Mouse (Mus musculus) adrenal gland, adult 18-20 months (tissue): ENCODE data around the gene Nktr. TPM values are rescaled to one million over a fixed set of nuclear protein-coding genes. Genes with fewer than 3 reads are reported as not detected.

Experiments used
- DNase-seq, 2 experiments: peaks; one replicate each; pipeline ENCODE4 v3.0.0; 2021 to 2022; ENCODE audit warnings: low spot score in 2 of 2
- total RNA-seq, 2 experiments: library from RNA; stranded (reverse); gene quantifications; 1 replicate in 1 of 2; 2 replicates in 1 of 2; pipeline ENCODE4 v1.2.3; 2021

Gene Nktr
- total RNA-seq, 2 experiments from 2014 or later = 61.9 to 62.7 TPM

GRCm38 (mm10) chr9:121802747-121803146, 83.8 kb downstream of the Nktr start:
- DNase-seq = no peak

Other genes with a start within 250 kb of the Nktr start
- 1 to 10 TPM in 1 of 2 experiments, under 1 TPM in 1; 0.77 to 2.7 TPM for gene Cck, start 223.5 kb upstream of the Nktr start, total RNA-seq
- not detected for gene Lyzl4, start 77.1 kb upstream of the Nktr start, total RNA-seq
- gene Vipr1, start 76.5 kb upstream of the Nktr start, total RNA-seq = under 1 TPM; 0.30 to 0.67 TPM
- 1 to 10 TPM; 4.0 to 4.3 TPM for gene Sec22c, start 13.7 kb upstream of the Nktr start, total RNA-seq
- 10 to 100 TPM; 40.8 to 44.5 TPM for gene Ss18l2, start 8.8 kb upstream of the Nktr start, total RNA-seq
- gene Zfp651, start 40.2 kb downstream of the Nktr start, total RNA-seq = 10 to 100 TPM; 22.8 to 32.5 TPM
- under 1 TPM in 1 of 2 experiments, not detected in 1; 0.32 TPM for gene Klhl40, start 58.4 kb downstream of the Nktr start, total RNA-seq
- gene Hhatl, start 73.3 kb downstream of the Nktr start, total RNA-seq = not detected
- under 1 TPM; 0.70 to 0.93 TPM for gene Ccdc13, start 120.3 kb downstream of the Nktr start, total RNA-seq
- gene Higd1a, start 139.2 kb downstream of the Nktr start, total RNA-seq = 100 to 1,000 TPM in 1 of 2 experiments, 10 to 100 TPM in 1; 89.4 to 116 TPM
- gene Ackr2, start 179.2 kb downstream of the Nktr start, total RNA-seq = 1 to 10 TPM; 1.8 to 2.1 TPM
- gene Cyp8b1, start 197.1 kb downstream of the Nktr start, total RNA-seq = under 1 TPM; 0.61 to 0.70 TPM
- gene Fam198a, start 231.8 kb downstream of the Nktr start, total RNA-seq = 1 to 10 TPM in 1 of 2 experiments, under 1 TPM in 1; 0.48 to 1.3 TPM